Comparison of ENCODE assay signal across 29 mouse cellular contexts in the genomic region with DNA sequence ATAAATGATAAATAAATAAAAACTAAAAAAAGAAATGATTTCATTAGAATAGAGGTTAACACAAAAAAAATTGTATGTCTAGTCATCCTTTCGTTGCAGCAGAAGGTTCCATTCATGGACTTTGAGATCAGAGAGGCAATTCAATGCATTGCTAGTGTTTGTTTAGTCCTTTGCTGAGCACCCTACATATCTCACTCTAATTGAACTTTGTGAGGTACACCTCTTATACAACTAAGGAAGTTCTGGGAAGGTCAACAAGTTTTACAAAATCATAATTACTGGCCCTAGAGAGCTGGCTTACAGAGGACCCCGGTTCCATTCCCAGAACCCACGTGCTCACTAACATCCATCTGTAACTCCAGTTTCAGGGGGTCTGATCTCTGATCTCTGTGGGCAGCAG. TPM values are rescaled to one million over a fixed set of nuclear protein-coding genes. Genes with fewer than 3 reads are reported as not detected.
"Had no signal": no experiment of that assay in that cellular context is flagged by ENCODE, and none has a peak within 500 bp of the region (broad histone marks: within the 10 kb centered on the region; RNA-seq: fewer than 3 reads in every experiment).

No protein-coding gene starts in this region.

- H3K9ac ChIP-seq: heart, embryonic 13.5 days; heart, embryonic 15.5 days; hindbrain, embryonic 12.5 days; hindbrain, embryonic 14.5 days; kidney, embryonic 15.5 days; limb, embryonic 12.5 days; liver, embryonic 13.5 days; liver, embryonic 15.5 days had no signal

- H3K27me3 ChIP-seq: heart, embryonic 13.5 days; heart, embryonic 15.5 days; hindbrain, embryonic 12.5 days; kidney, embryonic 15.5 days; limb, embryonic 12.5 days; liver, embryonic 13.5 days; liver, embryonic 15.5 days had no signal

- H3K36me3 ChIP-seq: heart, embryonic 15.5 days; hindbrain, embryonic 12.5 days; kidney, embryonic 15.5 days; limb, embryonic 10.5 days; liver, embryonic 13.5 days; liver, embryonic 15.5 days had no signal

- H3K9me3 ChIP-seq: heart, embryonic 13.5 days; heart, embryonic 15.5 days; hindbrain, embryonic 12.5 days; kidney, embryonic 15.5 days; limb, embryonic 10.5 days; limb, embryonic 12.5 days; liver, embryonic 13.5 days; liver, embryonic 15.5 days had no signal

- H3K4me1 ChIP-seq: heart, embryonic 15.5 days; hindbrain, embryonic 12.5 days; kidney, embryonic 15.5 days; limb, embryonic 10.5 days; limb, embryonic 12.5 days; liver, embryonic 15.5 days had no signal

- H3K4me3 ChIP-seq: gastrocnemius, adult 2 months; heart, adult 2 months; heart, embryonic 13.5 days; heart, embryonic 15.5 days; hindbrain, embryonic 12.5 days; kidney, embryonic 15.5 days; left cerebral cortex, adult 2 months; limb, embryonic 10.5 days; limb, embryonic 12.5 days; liver, embryonic 13.5 days; liver, embryonic 15.5 days had no signal

- H3K4me2 ChIP-seq: heart, embryonic 11.5 days; heart, embryonic 13.5 days; heart, embryonic 15.5 days; hindbrain, embryonic 12.5 days; hindbrain, embryonic 14.5 days; kidney, embryonic 15.5 days; limb, embryonic 12.5 days; liver, embryonic 11.5 days; liver, embryonic 13.5 days; liver, embryonic 15.5 days had no signal

- H3K27ac ChIP-seq: gastrocnemius, adult 2 months; heart, adult 2 months; heart, embryonic 13.5 days; heart, embryonic 15.5 days; hindbrain, embryonic 12.5 days; hindbrain, embryonic 14.5 days; kidney, embryonic 15.5 days; kidney, postnatal 0 days; left cerebral cortex, adult 2 months; limb, embryonic 10.5 days; limb, embryonic 12.5 days; liver, embryonic 13.5 days; liver, embryonic 15.5 days had no signal

- ATAC-seq: hindbrain, embryonic 16.5 days; inflammation-experienced regulatory T-cells, adult 6 months had no signal

- DNase-seq: gastrocnemius, adult 2 months; gastrocnemius, postnatal 10 days; gastrocnemius, postnatal 25 days; heart, adult 2 months; heart, postnatal 14 days; heart, postnatal 36 days; kidney, adult 11 months; kidney, adult 2 months; kidney, adult 9 months; kidney, postnatal 14 days; kidney, postnatal 36 days; liver; liver, embryonic 13.5 days had no signal

RNA-seq across cellular contexts. Expression of a gene that starts 46.3 kb away (rescaled TPM):
- total RNA-seq: heart, postnatal 36 days; hematopoietic stem cell, adult 5-6 weeks had no signal
- polyA plus RNA-seq: heart, embryonic 15.5 days; heart, postnatal 0 days; inflammation-experienced regulatory T-cells, adult 6 months; liver, embryonic 11.5 days had no signal
